Mouse (Mus musculus) megakaryocyte, embryonic 14.5 days (primary cell): Measurements from ENCODE around the gene Pak4.

Experiments used
- FLI1 ChIP-seq: IDR thresholded peaks from 2 replicates; pipeline ENCODE4 v1.6.1; 2012; ENCODE audit warnings: low read length, inconsistent platforms, mixed read lengths
- GATA1 ChIP-seq: IDR thresholded peaks from 3 replicates; pipeline ENCODE4 v1.6.1; 2012; ENCODE audit warnings: mixed read lengths, low read length, inconsistent platforms, borderline replicate concordance

DNA sequence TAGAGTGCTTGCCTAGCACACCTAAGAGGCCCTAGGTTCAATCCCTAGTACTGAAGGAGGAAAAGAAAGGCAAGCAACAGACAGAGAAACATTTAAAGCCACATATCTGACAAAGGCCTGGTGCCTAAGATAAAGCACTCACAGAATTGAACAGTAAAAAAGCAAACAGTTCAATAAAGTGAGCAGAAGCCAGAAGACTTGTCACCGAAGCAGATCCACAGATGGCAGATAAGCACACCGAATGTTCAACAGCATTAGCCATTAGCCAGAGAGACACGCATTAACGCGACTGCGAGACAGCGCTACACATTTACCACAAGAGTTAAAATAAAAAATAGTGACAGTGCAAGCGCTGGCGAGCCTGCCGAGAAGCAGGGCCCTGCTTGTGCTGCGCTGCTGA is 15.1 kb downstream of the Pak4 start:
- TF ChIP-seq FLI1 (no peak), GATA1 (no peak)
